In genomic region chr11:34525096-34525891, GRCm38 (mm10) we compare ENCODE assay signal across 17 mouse cellular contexts.
A peak's percentile ranks its signal among the peaks of the same experiment; 100 is the strongest.
DNase-seq lines count a peak whose midpoint lies in the region; ATAC-seq and TF ChIP-seq lines count a peak whose summit lies in the region.
"Had no signal": no experiment of that assay in that cellular context is flagged by ENCODE, and none has a peak within 500 bp of the region (broad histone marks: within the 10 kb centered on the region; RNA-seq: fewer than 3 reads in every experiment).

No protein-coding gene starts in this region.

- 71% methylated on average over 7 of the region's 7 CpGs for WGBS in liver, embryonic 11.5 days
- WGBS in liver, embryonic 15.5 days (ENCODE audit: insufficient replicate concordance), result 62% methylated on average over 7 of the region's 7 CpGs
- 69% methylated on average over 7 of the region's 7 CpGs for WGBS in stomach, postnatal 0 days
- WGBS in thymus, adult 2 months, result 95% methylated on average over 7 of the region's 7 CpGs

- no peaks in the 10 kb centered on the region for H3K9me3 ChIP-seq in liver, embryonic 11.5 days (ENCODE audit: control insufficient read depth, low read length)
- H3K9me3 ChIP-seq in liver, embryonic 15.5 days (replicated peaks), result no peaks in the 10 kb centered on the region
- no peaks in the 10 kb centered on the region for H3K9me3 ChIP-seq in stomach, postnatal 0 days (ENCODE audit: control insufficient read depth, low read length)
- H3K9me3 ChIP-seq: heart, embryonic 12.5 days had no signal

- no peaks in the 10 kb centered on the region for H3K4me1 ChIP-seq in liver, embryonic 11.5 days (replicated peaks; ENCODE audit: control insufficient read depth, insufficient read depth, low read length)
- H3K4me1 ChIP-seq in liver, embryonic 15.5 days (replicated peaks), result peaks cover 7% of the 10 kb centered on the region; the same call in 1 of the 2 replicates
- no peaks in the 10 kb centered on the region for H3K4me1 ChIP-seq in stomach, postnatal 0 days (replicated peaks; ENCODE audit: control insufficient read depth, insufficient read depth)
- H3K4me1 ChIP-seq in thymus, adult 2 months (replicated peaks; ENCODE audit: control insufficient read depth, insufficient read depth, low read length), result no peaks in the 10 kb centered on the region

- no peak for TF ChIP-seq CTCF in stomach, postnatal 0 days (IDR thresholded peaks at IDR 0.05; ENCODE audit: low read depth)
- no peak for TF ChIP-seq CTCF in thymus, adult 2 months (IDR thresholded peaks at IDR 0.05; ENCODE audit: borderline replicate concordance, control insufficient read depth, extremely low read depth, insufficient read depth, low read length, poor library complexity)

- no peak for TF ChIP-seq POLR2A in thymus, adult 2 months (IDR thresholded peaks at IDR 0.05; ENCODE audit: control insufficient read depth, extremely low read depth, insufficient read depth, low read length, poor library complexity)

- H3K27me3 ChIP-seq in liver, embryonic 11.5 days (replicated peaks; ENCODE audit: control insufficient read depth, insufficient read depth, low read length), result no peaks in the 10 kb centered on the region
- H3K27me3 ChIP-seq in liver, embryonic 15.5 days, result no peaks in the 10 kb centered on the region
- H3K27me3 ChIP-seq in stomach, postnatal 0 days (ENCODE audit: control insufficient read depth, insufficient read depth, low read length), result no peaks in the 10 kb centered on the region
- H3K27me3 ChIP-seq in thymus, adult 2 months (ENCODE audit: control insufficient read depth, insufficient read depth, low read length), result no peaks in the 10 kb centered on the region
- H3K27me3 ChIP-seq: heart, embryonic 12.5 days; Patski had no signal

- no peak overlapping the region for H3K4me3 ChIP-seq in liver, embryonic 11.5 days (ENCODE audit: low read depth, low read length)
- H3K4me3 ChIP-seq in liver, embryonic 15.5 days (replicated peaks), result no peak overlapping the region
- no peak overlapping the region for H3K4me3 ChIP-seq in stomach, postnatal 0 days (ENCODE audit: low read depth, low read length)
- no peak overlapping the region for H3K4me3 ChIP-seq in thymus, adult 2 months (ENCODE audit: control insufficient read depth, insufficient read depth, low read length)
- H3K4me3 ChIP-seq: heart, embryonic 12.5 days had no signal

- H3K4me2 ChIP-seq in liver, embryonic 11.5 days, result no peak overlapping the region
- no peak overlapping the region for H3K4me2 ChIP-seq in liver, embryonic 15.5 days
- H3K4me2 ChIP-seq in stomach, postnatal 0 days (replicated peaks; ENCODE audit: low read depth), result no peak overlapping the region
- H3K4me2 ChIP-seq: heart, embryonic 12.5 days had no signal

- no peak overlapping the region for H3K9ac ChIP-seq in liver, embryonic 11.5 days (ENCODE audit: low read depth, low read length)
- no peak overlapping the region for H3K9ac ChIP-seq in liver, embryonic 15.5 days
- H3K9ac ChIP-seq in stomach, postnatal 0 days (ENCODE audit: low read length), result no peak overlapping the region
- H3K9ac ChIP-seq: heart, embryonic 12.5 days had no signal

- intact Hi-C loops in left cerebral cortex, postnatal 25 days (cut with DNase I), result no loop called here

- no peak for DNase-seq in liver, embryonic 11.5 days (ENCODE audit: low spot score)
- no peak for DNase-seq in liver
- DNase-seq in stomach, postnatal 0 days (ENCODE audit: low spot score), result no peak
- no peak for DNase-seq in thymus, adult 2 months
- DNase-seq in left cerebral cortex, postnatal 25 days (ENCODE audit: low spot score in 2 of 2), result no peak
- DNase-seq: adrenal gland, postnatal 36 days; cerebellum, postnatal 10 days; gastrocnemius, postnatal 25 days; heart, postnatal 36 days; lung, adult 2 months; right cerebral cortex, adult 18-20 months; spleen, adult 18-20 months had no signal

- H3K36me3 ChIP-seq in liver, embryonic 11.5 days (ENCODE audit: control insufficient read depth, insufficient read depth, low read length), result no peaks in the 10 kb centered on the region
- H3K36me3 ChIP-seq in liver, embryonic 15.5 days (replicated peaks), result no peaks in the 10 kb centered on the region
- no peaks in the 10 kb centered on the region for H3K36me3 ChIP-seq in stomach, postnatal 0 days (ENCODE audit: control insufficient read depth, insufficient read depth, low read length)
- H3K36me3 ChIP-seq in thymus, adult 2 months (ENCODE audit: control insufficient read depth, insufficient read depth, low read length), result no peaks in the 10 kb centered on the region
- H3K36me3 ChIP-seq: heart, embryonic 12.5 days had no signal

- no peak overlapping the region for H3K27ac ChIP-seq in liver, embryonic 11.5 days (ENCODE audit: low read depth, low read length)
- no peak overlapping the region for H3K27ac ChIP-seq in liver, embryonic 15.5 days (replicated peaks)
- H3K27ac ChIP-seq in stomach, postnatal 0 days (replicated peaks), result no peak overlapping the region
- no peak overlapping the region for H3K27ac ChIP-seq in thymus, adult 2 months (ENCODE audit: control insufficient read depth, insufficient read depth, low read length)

- no peak for TF ChIP-seq EP300 in stomach, postnatal 0 days (optimal IDR thresholded peaks at IDR 0.05)

- ATAC-seq in liver, embryonic 11.5 days (replicated peaks; ENCODE audit: low FRiP score), result peak; percentile 72
- ATAC-seq in common myeloid progenitor, adult 5-6 weeks (replicated peaks; ENCODE audit: low read depth, poor library complexity, severe bottlenecking), result peak; percentile 84
- ATAC-seq in liver, embryonic 15.5 days (ENCODE audit: insufficient read depth), result peak; percentile 81
- peak; percentile 59; the same call in 1 of the 2 replicates for ATAC-seq in stomach, postnatal 0 days (ENCODE audit: low FRiP score, low TSS enrichment)
- ATAC-seq: CD4-positive, CD25-positive, alpha-beta regulatory T cell, adult 4 months; Patski had no signal
